Mouse (Mus musculus) liver, embryonic 14.5 days (tissue): ENCODE measurements around the gene Wasl.

ENCODE experiments used
- CTCF ChIP-seq: IDR thresholded peaks from 2 replicates; pipeline ENCODE4 v1.5.1; 2016; ENCODE audit warnings: antibody characterized with exemption, low read depth, control low read depth
- EP300 ChIP-seq: IDR thresholded peaks from 2 replicates; pipeline ENCODE4 v1.6.1; 2016; ENCODE audit warnings: antibody characterized with exemption, low read depth

GRCm38 (mm10) chr6:24635814-24636213, 29.0 kb downstream of the Wasl start:
- TF ChIP-seq CTCF (no peak), EP300 (no peak)
